Mouse (Mus musculus): ENCODE data around the gene Olfr1116. TPM values are rescaled to one million over a fixed set of nuclear protein-coding genes. Genes with fewer than 3 reads are reported as not detected.
"Not testable (repeated sequence)": the region's sequence is repeated elsewhere in the genome, so short reads cannot be mapped to it uniquely, and the experiment has no call there.

The Olfr1116 gene
- not detected in 2 replicates for polyA plus RNA-seq (2016; fragmentation: Nextera tagmentation; extraction: Ambion mirVana)

GRCm38 (mm10) chr2:87267234-87267633, at the start of gene Olfr1116:
TSS of gene Olfr1116 (plus strand) at chr2:87267534.
- H3K27ac ChIP-seq, result no peak within 1 kb of the TSS
- no peaks in the 10 kb centered on the region for H3K9me3 ChIP-seq
- no peaks in the 10 kb centered on the region for H3K36me3 ChIP-seq (replicated peaks)
- H3K4me3 ChIP-seq, result no peak within 1 kb of the TSS
- DNase-seq (ENCODE audit: extremely low spot score, low spot score), result no peak
- H3K27me3 ChIP-seq (ENCODE audit: poor library complexity, severe bottlenecking), result no peaks in the 10 kb centered on the region
- H3K4me1 ChIP-seq, result no peaks in the 10 kb centered on the region
- WGBS, result 91% methylated on average over 1 of the region's 1 CpGs

GRCm38 (mm10) chr2:87247713-87248112, 19.6 kb upstream of the Olfr1116 start, which contains the start of gene Olfr1115:
TSS of gene Olfr1115 (plus strand) at chr2:87248013.
- DNase-seq (ENCODE audit: extremely low spot score, low spot score), result no peak
- no peak within 1 kb of the TSS for H3K27ac ChIP-seq
- H3K36me3 ChIP-seq (replicated peaks), result no peaks in the 10 kb centered on the region
- no peaks in the 10 kb centered on the region for H3K27me3 ChIP-seq (ENCODE audit: poor library complexity, severe bottlenecking)
- no peaks in the 10 kb centered on the region for H3K9me3 ChIP-seq
- H3K4me1 ChIP-seq, result no peaks in the 10 kb centered on the region
- no peak within 1 kb of the TSS for H3K4me3 ChIP-seq
- 86% methylated on average over 2 of the region's 2 CpGs for WGBS

- H3K4me1 ChIP-seq; H3K9me3 ChIP-seq; H3K27ac ChIP-seq; DNase-seq (ENCODE audit: extremely low spot score, low spot score); H3K27me3 ChIP-seq (ENCODE audit: poor library complexity, severe bottlenecking); H3K36me3 ChIP-seq (replicated peaks); H3K4me3 ChIP-seq: not testable (repeated sequence)
Observed at GRCm38 (mm10) chr2:87293977-87294376, 26.6 kb downstream of the Olfr1116 start.

GRCm38 (mm10) chr2:87307281-87307680, 39.9 kb downstream of the Olfr1116 start, which contains the start of gene Olfr1118:
TSS of gene Olfr1118 (plus strand) at chr2:87307581.
- H3K4me1 ChIP-seq, result no peaks in the 10 kb centered on the region

More at GRCm38 (mm10) chr2:87307281-87307680, 39.9 kb downstream of the Olfr1116 start, which contains the start of gene Olfr1118:
- Histone ChIP-seq H3K27ac (no peak within 1 kb of the TSS), H3K9me3 (no peaks in the 10 kb centered on the region), H3K27me3 (ENCODE audit: poor library complexity, severe bottlenecking) (no peaks in the 10 kb centered on the region), H3K36me3 (replicated peaks) (no peaks in the 10 kb centered on the region), H3K4me3 (no peak within 1 kb of the TSS)
- DNase-seq (ENCODE audit: extremely low spot score, low spot score), result no peak
- WGBS, result 79% methylated on average over 1 of the region's 1 CpGs

Small RNA genes lying within 50 kb of the gene (microRNA-seq; reads per million reads assigned to microRNA genes)
- not detected for gene Gm27438

Other genes with a start within 250 kb of the Olfr1116 start
- not detected in 2 replicates for gene Olfr1104, start 240.5 kb upstream of the Olfr1116 start, polyA plus RNA-seq (2016; fragmentation: Nextera tagmentation; extraction: Ambion mirVana)
- gene Olfr1105, start 231.0 kb upstream of the Olfr1116 start, polyA plus RNA-seq (2016; fragmentation: Nextera tagmentation; extraction: Ambion mirVana), result not detected in 2 replicates
- not detected in 2 replicates for gene Olfr1106, start 215.3 kb upstream of the Olfr1116 start, polyA plus RNA-seq (2016; fragmentation: Nextera tagmentation; extraction: Ambion mirVana)
- not detected in 2 replicates for gene Olfr1107, start 191.7 kb upstream of the Olfr1116 start, polyA plus RNA-seq (2016; fragmentation: Nextera tagmentation; extraction: Ambion mirVana)
- not detected in 2 replicates for gene Olfr1109, start 171.5 kb upstream of the Olfr1116 start, polyA plus RNA-seq (2016; fragmentation: Nextera tagmentation; extraction: Ambion mirVana)
- gene Olfr259, start 153.0 kb upstream of the Olfr1116 start, polyA plus RNA-seq (2016; fragmentation: Nextera tagmentation; extraction: Ambion mirVana), result not detected in 2 replicates
- not detected in 2 replicates for gene Olfr1110, start 127.2 kb upstream of the Olfr1116 start, polyA plus RNA-seq (2016; fragmentation: Nextera tagmentation; extraction: Ambion mirVana)
- not detected in 2 replicates for gene Olfr1111, start 114.9 kb upstream of the Olfr1116 start, polyA plus RNA-seq (2016; fragmentation: Nextera tagmentation; extraction: Ambion mirVana)
- gene Olfr1112, start 79.7 kb upstream of the Olfr1116 start, polyA plus RNA-seq (2016; fragmentation: Nextera tagmentation; extraction: Ambion mirVana), result not detected in 2 replicates
- not detected in 2 replicates for gene Olfr1113, start 58.6 kb upstream of the Olfr1116 start, polyA plus RNA-seq (2016; fragmentation: Nextera tagmentation; extraction: Ambion mirVana)
- not detected in 2 replicates for gene Olfr1115, start 19.5 kb upstream of the Olfr1116 start, polyA plus RNA-seq (2016; fragmentation: Nextera tagmentation; extraction: Ambion mirVana)
- gene Olfr1118, start 40.0 kb downstream of the Olfr1116 start, polyA plus RNA-seq (2016; fragmentation: Nextera tagmentation; extraction: Ambion mirVana), result not detected in 2 replicates
- not detected in 2 replicates for gene Olfr1120, start 87.3 kb downstream of the Olfr1116 start, polyA plus RNA-seq (2016; fragmentation: Nextera tagmentation; extraction: Ambion mirVana)
- not detected in 2 replicates for gene Olfr1121, start 102.4 kb downstream of the Olfr1116 start, polyA plus RNA-seq (2016; fragmentation: Nextera tagmentation; extraction: Ambion mirVana)
- not detected in 2 replicates for gene Olfr1122, start 118.3 kb downstream of the Olfr1116 start, polyA plus RNA-seq (2016; fragmentation: Nextera tagmentation; extraction: Ambion mirVana)
- gene Olfr1123, start 149.1 kb downstream of the Olfr1116 start, polyA plus RNA-seq (2016; fragmentation: Nextera tagmentation; extraction: Ambion mirVana), result not detected in 2 replicates
- 0.07 TPM in 1 of 2 replicates, not detected in the other for gene Olfr1124, start 162.7 kb downstream of the Olfr1116 start, polyA plus RNA-seq (2016; fragmentation: Nextera tagmentation; extraction: Ambion mirVana)
- gene Olfr1126, start 186.4 kb downstream of the Olfr1116 start, polyA plus RNA-seq (2016; fragmentation: Nextera tagmentation; extraction: Ambion mirVana), result not detected in 2 replicates
- not detected in 2 replicates for gene Pramel7, start 229.6 kb downstream of the Olfr1116 start, polyA plus RNA-seq (2016; fragmentation: Nextera tagmentation; extraction: Ambion mirVana)
- gene Pramel6, start 239.0 kb downstream of the Olfr1116 start, polyA plus RNA-seq (2016; fragmentation: Nextera tagmentation; extraction: Ambion mirVana), result not detected in 2 replicates